ENCODE assay signal across 10 mouse cellular contexts in genomic region chr14:25478755-25479154, GRCm38 (mm10). TPM values are rescaled to one million over a fixed set of nuclear protein-coding genes. Genes with fewer than 3 reads are reported as not detected.
DNase-seq lines count a peak whose midpoint lies in the region; ATAC-seq and TF ChIP-seq lines count a peak whose summit lies in the region.
"Had no signal": no experiment of that assay in that cellular context is flagged by ENCODE, and none has a peak within 500 bp of the region (broad histone marks: within the 10 kb centered on the region; RNA-seq: fewer than 3 reads in every experiment).

No protein-coding gene starts in this region.

- no peak overlapping the region for H3K4me3 ChIP-seq in heart, postnatal 0 days (ENCODE audit: low read depth, low read length)
- H3K4me3 ChIP-seq in midbrain, embryonic 10.5 days = no peak overlapping the region

- H3K9ac ChIP-seq in heart, postnatal 0 days (replicated peaks; ENCODE audit: low read depth, low read length) = no peak overlapping the region

- 0 out of 2 replicates have a peak, but pooled peaks have one; percentile 1 for TF ChIP-seq CTCF in heart, postnatal 0 days (IDR thresholded peaks at IDR 0.05; ENCODE audit: low read depth)
- TF ChIP-seq CTCF in brain, embryonic 14.5 days (IDR thresholded peaks at IDR 0.05; ENCODE audit: borderline replicate concordance, extremely low read depth, insufficient read depth, insufficient read length) = no peak

- H3K9me3 ChIP-seq in heart, postnatal 0 days (replicated peaks; ENCODE audit: control insufficient read depth, low read length) = no peaks in the 10 kb centered on the region
- H3K9me3 ChIP-seq in midbrain, embryonic 10.5 days (replicated peaks) = no peaks in the 10 kb centered on the region

- peak overlapping the region; percentile 90 for H3K27ac ChIP-seq in heart, postnatal 0 days (ENCODE audit: low read depth)
- H3K27ac ChIP-seq in midbrain, embryonic 10.5 days (replicated peaks) = peak overlapping the region; percentile 64

- H3K4me2 ChIP-seq in heart, postnatal 0 days (ENCODE audit: low read depth, low read length) = no peak overlapping the region

- no peak for DNase-seq in heart, postnatal 0 days (ENCODE audit: low spot score)
- DNase-seq in heart, postnatal 36 days = no peak
- peak; percentile 91 for DNase-seq in brain, embryonic 14.5 days (ENCODE audit: low read depth)
- DNase-seq in cerebellum, postnatal 36 days = peak; percentile 64 to 70
- DNase-seq in midbrain, embryonic 10.5 days (ENCODE audit: low spot score) = no peak
- DNase-seq in embryo, embryonic 11 days = no peak
- no peak for DNase-seq in B cell, adult 2 months
- DNase-seq: adrenal gland, postnatal 25 days; lung, postnatal 4 days had no signal

- H3K4me1 ChIP-seq in heart, postnatal 0 days (ENCODE audit: control insufficient read depth, insufficient read depth) = peaks cover 93% of the 10 kb centered on the region
- H3K4me1 ChIP-seq in midbrain, embryonic 10.5 days = peaks cover 100% of the 10 kb centered on the region

- ATAC-seq in heart, postnatal 0 days (ENCODE audit: insufficient read depth, low read depth) = no peak
- ATAC-seq in granulocyte monocyte progenitor cell, adult 5-6 weeks (replicated peaks; ENCODE audit: poor library complexity, severe bottlenecking) = no peak

- no peaks in the 10 kb centered on the region for H3K36me3 ChIP-seq in heart, postnatal 0 days (replicated peaks; ENCODE audit: control insufficient read depth, insufficient read depth, low read length)
- peaks cover 51% of the 10 kb centered on the region for H3K36me3 ChIP-seq in midbrain, embryonic 10.5 days

- H3K27me3 ChIP-seq in heart, postnatal 0 days (ENCODE audit: control insufficient read depth, insufficient read depth, low read length) = no peaks in the 10 kb centered on the region
- H3K27me3 ChIP-seq in midbrain, embryonic 10.5 days (ENCODE audit: low read depth, poor library complexity, severe bottlenecking) = no peaks in the 10 kb centered on the region

- no peak for TF ChIP-seq EP300 in heart, postnatal 0 days (IDR thresholded peaks at IDR 0.05; ENCODE audit: low read depth)

- intact Hi-C loops in heart, postnatal 36 days (cut with DNase I) = no loop called here

- TF ChIP-seq POLR2A in brain, embryonic 14.5 days (IDR thresholded peaks at IDR 0.05; ENCODE audit: borderline replicate concordance, extremely low read depth, insufficient read depth, insufficient read length, poor library complexity, severe bottlenecking) = no peak

- WGBS in heart, postnatal 0 days = 30% methylated on average over 9 of the region's 9 CpGs
- 89% methylated on average over 9 of the region's 9 CpGs for WGBS in midbrain, embryonic 10.5 days

RNA-seq across cellular contexts. Expression of gene Zmiz1, which starts 19.8 kb away (rescaled TPM):
- total RNA-seq in heart, postnatal 0 days (2014; rRNA removed; ENCODE audit: low replicate concordance) = 41.0 and 47.8 TPM in 2 replicates
- polyA plus RNA-seq in heart, postnatal 0 days (2015; fragmentation: Nextera tagmentation; extraction: Ambion mirVana) = 12.4 and 13.8 TPM in 2 replicates
- 10 to 100 TPM; 38.8 to 41.7 TPM for total RNA-seq in heart, postnatal 36 days (2021)
- 55.4 and 141 TPM in 2 replicates for polyA plus RNA-seq in brain, embryonic 14.5 days (2012; rRNA removed)
- 42.2 and 55.8 TPM in 2 replicates for polyA plus RNA-seq in midbrain, embryonic 10.5 days (2016; fragmentation: Nextera tagmentation; extraction: Ambion mirVana)
- total RNA-seq in granulocyte monocyte progenitor cell, adult 5-6 weeks (2014; fragmentation: Nextera tagmentation) = 93.2 and 97.4 TPM in 2 replicates
- total RNA-seq in granulocyte monocyte progenitor cell, adult 5-6 weeks (2017) = 6.9 and 8.9 TPM in 2 replicates

Comparison
In these comparisons a context has a peak if more than half of its experiments do, and no peak if none do; other contexts are left out.
1. DNase-seq: peak in brain, embryonic 14.5 days (single experiment) and cerebellum, postnatal 36 days (2 of 2); none in heart, postnatal 0 days (single experiment), heart, postnatal 36 days (0 of 2), midbrain, embryonic 10.5 days (single experiment), embryo, embryonic 11 days (single experiment) and B cell, adult 2 months (0 of 2).